Mouse (Mus musculus) Patski (cell line): ENCODE measurements at regions not wholly inside any gene's neighbourhood (a gene's known extent, or its start where the extent isn't known, plus 50 kb on each side); places are given as distances from the start of the nearest gene placed in this dataset.
"Not testable (repeated sequence)": the region's sequence is repeated elsewhere in the genome, so short reads cannot be mapped to it uniquely, and the experiment has no call there.

ENCODE experiments used
- ATAC-seq: fragments of 100-300 bp; one replicate; pipeline ENCODE4 v1.8.0; 2021
- CTCF ChIA-PET: fragments of 350-600 bp; sonication (Branson Sonifier 250); formaldehyde crosslinking; loops from one replicate; lab custom pipeline; 2022; ENCODE audit warnings: inconsistent platforms; lab: Charles Lee
- POLR2A ChIA-PET: fragments of 350-600 bp; sonication (Branson Sonifier 250); formaldehyde crosslinking; loops from one replicate; lab custom pipeline; 2022; ENCODE audit warnings: antibody characterized with exemption, inconsistent platforms; lab: Charles Lee
- DNase-seq: peaks from one replicate; pipeline ENCODE4 v3.0.0-alpha.2; 2011; ENCODE audit warnings: low read depth, low spot score
- H3K27me3 ChIP-seq: fragments of 371-371 bp; one replicate; pipeline ENCODE4 v1.5.1; 2021
- CTCF ChIP-seq: fragments of 100-300 bp; IDR thresholded peaks from one replicate; pipeline ENCODE4 v1.5.1; 2021
- in situ Hi-C: fragments of 300-500 bp; cut with MboI; formaldehyde crosslinking; loops from 3 replicates; pipeline ENCODE4 v1.11.1; 2018; ENCODE audit warnings: low pct_unique_long_range_greater_than_20kb, mixed read lengths

DNA sequence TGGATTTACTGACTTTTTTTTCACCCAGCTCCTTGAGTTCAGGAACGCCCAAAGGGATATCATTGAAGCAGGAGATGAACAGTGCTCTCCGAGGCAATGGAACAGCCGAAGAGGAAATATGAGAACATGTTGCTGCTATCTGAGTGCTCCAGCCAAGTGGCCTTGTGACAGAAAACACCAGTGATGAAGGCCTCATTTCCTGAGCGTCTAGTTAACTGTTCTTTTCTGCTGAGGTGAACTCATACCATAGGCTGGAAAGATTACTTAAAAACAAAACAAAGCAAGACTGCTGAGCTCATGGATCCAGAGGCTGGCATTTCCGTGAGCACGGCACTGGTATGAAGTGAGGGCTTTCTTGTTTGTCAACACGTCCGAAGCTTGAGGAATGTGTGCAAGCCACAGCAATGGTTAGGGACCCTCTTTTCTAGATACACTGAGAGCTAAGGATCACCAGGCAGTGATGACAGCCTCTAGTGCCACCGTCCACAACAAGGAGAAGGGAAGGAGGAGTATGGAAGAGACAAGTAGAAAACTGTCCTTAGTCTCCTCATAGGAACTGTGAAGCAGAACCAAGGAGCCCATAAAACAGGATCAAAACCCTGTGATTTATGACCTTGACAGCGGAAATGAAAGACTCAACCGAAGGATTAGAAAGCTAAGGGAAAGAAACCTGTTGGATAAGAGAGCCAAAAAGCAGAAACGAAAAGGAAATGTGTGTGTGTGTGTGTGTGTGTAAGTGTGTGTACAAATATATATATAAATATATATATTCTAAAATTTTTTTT is 200.4 kb downstream of the Fam43a start:
- CTCF ChIA-PET: interaction anchor here (1.1 to 3.4 kb wide), 4 partner anchors 22 to 73 kb away, joined by 3 to 13 read pairs (median 4); no protein-coding TSS in a partner anchor
- POLR2A ChIA-PET: interaction anchor here (0.6 to 1.6 kb wide), 8 partner anchors 12 to 200 kb away, joined by 3 to 6 read pairs (median 3); no protein-coding TSS in a partner anchor
- in situ Hi-C loops: no loop called here
- no peak for TF ChIP-seq CTCF
- no peak for DNase-seq
- no peaks in the 10 kb centered on the region for H3K27me3 ChIP-seq
- ATAC-seq: no peak

DNA sequence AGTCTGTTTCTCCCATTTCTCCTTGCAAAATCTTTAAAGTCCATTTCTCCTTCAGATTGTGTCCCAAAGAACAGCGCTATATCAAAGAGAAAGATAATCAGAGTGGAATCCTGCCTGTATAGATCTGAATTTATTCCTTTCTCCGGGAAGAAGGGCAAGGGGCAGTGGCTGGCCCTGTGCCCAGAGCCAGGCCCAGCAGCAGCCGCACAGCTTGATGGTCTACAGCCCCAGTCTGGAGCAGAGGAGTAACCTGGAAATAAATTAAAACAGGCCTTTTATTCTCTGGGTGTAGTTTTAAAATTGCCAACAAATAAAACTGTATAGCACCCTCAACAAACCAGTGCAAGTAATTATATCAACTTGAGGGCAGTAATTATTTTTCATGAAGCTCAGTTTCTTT is 204.5 kb downstream of the Fam43a start:
- TF ChIP-seq CTCF: no peak
- no peak for DNase-seq
- no peaks in the 10 kb centered on the region for H3K27me3 ChIP-seq
- ChIA-PET POLR2A (no interaction called here), CTCF (no interaction called here)
- no peak for ATAC-seq
- in situ Hi-C loops: no loop called here

DNA sequence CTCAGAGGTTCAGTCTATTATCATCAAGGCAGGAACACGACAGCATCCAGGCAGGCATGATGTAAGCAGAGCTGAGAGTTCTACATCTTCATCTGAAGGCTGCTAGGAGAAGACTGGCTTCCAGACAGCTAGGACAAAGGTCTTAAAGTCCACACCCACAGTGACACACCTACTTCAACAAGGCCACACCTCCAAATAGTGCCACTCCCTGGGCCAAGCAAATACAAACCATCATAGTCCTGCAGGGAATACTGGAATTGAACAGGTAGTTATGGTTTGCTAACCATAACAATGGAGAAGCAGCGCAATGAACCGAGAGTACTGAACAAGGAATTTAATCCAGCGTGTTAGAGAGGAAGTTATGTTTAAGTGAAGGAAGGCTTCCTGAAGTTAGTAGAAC is 206.7 kb downstream of the Fam43a start:
- DNase-seq, H3K27me3 ChIP-seq, in situ Hi-C loops, ATAC-seq, POLR2A ChIA-PET: not testable (repeated sequence)
- CTCF ChIA-PET: interaction anchor here (0.7 kb wide), 1 partner anchor 95 kb away, joined by 3 read pairs; no protein-coding TSS in a partner anchor

DNA sequence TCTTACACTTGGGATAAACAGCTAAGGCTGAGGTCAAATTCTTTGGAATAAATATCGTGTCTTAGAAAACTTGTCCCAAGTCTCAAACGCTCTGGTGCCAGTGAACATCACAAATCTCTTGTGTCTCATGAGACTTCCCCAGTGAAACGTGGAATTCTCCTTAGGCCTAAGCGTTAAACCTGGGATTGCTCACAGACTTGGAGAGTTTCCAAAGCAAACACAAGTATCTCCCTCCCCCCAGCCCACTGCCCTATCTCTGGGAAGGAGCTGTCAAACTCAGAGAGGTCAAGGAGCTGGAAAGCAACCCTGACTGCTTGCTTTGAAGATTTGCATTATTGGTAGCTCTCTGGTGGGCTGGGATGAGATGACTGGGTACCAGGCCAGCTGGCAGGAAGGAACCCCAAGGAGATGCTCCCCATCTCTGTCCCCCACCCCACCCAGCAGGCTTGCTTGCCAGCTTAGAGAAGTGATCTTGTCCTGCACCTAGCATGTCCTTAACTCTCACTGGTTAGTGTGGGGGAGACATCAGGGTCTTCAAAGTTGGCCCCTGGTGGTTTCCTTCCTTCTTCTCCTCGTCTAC is 219.1 kb downstream of the Fam43a start:
- H3K27me3 ChIP-seq: no peaks in the 10 kb centered on the region
- ChIA-PET POLR2A (no interaction called here), CTCF (interaction anchor here (1.1 kb wide), 1 partner anchor 13 kb away, joined by 4 read pairs; no protein-coding TSS in a partner anchor)
- ATAC-seq (no peak), DNase-seq (no peak)
- TF ChIP-seq CTCF: no peak
- in situ Hi-C loops: no loop called here

DNA sequence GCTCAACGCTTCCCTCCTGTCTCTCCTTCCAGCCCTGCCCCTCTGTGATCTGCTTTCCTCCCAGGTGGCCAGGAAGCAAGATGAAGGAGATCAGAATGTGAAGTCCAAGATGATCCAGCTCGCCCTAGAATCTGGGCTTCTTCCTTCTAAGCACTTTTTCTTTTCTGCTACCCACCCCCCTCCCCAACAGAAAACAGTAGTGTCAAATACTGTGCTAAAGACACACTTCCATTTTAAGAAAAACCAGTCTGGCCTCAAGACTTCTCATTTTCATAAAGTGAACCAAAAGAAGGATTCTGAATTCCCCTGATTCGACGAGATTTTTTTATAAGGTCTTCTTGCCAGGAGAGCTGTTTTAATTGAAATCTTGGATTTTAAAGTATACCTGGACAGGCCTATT is 219.8 kb downstream of the Fam43a start:
- in situ Hi-C loops: no loop called here
- TF ChIP-seq CTCF: no peak
- ATAC-seq (no peak), DNase-seq (no peak)
- POLR2A ChIA-PET: no interaction called here
- no peaks in the 10 kb centered on the region for H3K27me3 ChIP-seq
- CTCF ChIA-PET: interaction anchor here (1.1 kb wide), 1 partner anchor 14 kb away, joined by 4 read pairs; no protein-coding TSS in a partner anchor

DNA sequence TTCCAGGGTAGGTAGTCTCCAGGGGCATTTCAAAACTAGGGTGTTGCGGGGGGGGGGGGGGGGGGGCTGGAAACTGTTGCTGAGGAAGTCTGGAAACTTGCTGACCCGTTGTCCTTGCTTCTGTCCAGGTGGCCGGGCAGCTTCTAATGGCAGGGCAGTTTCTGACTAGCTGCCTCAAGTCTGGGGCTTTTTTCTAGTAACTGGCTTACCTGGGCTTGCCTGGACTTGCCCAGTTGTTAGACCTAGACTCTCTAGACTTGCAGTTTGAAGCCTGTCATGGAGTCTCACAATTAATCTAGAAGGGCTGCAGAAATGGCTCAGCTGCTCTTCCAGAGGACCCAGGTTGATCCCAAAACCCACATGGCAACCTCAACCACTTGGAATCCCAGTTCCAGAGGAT is 220.7 kb downstream of the Fam43a start:
- ChIA-PET POLR2A (interaction anchor here (0.5 to 0.6 kb wide), 2 partner anchors 78 to 220 kb away, joined by 4 read pairs; no protein-coding TSS in a partner anchor), CTCF (interaction anchor here (3.8 kb wide), 1 partner anchor 22 kb away, joined by 13 read pairs; no protein-coding TSS in a partner anchor)
- no peak for TF ChIP-seq CTCF
- ATAC-seq: no peak
- in situ Hi-C loops: no loop called here
- no peaks in the 10 kb centered on the region for H3K27me3 ChIP-seq
- DNase-seq: no peak

DNA sequence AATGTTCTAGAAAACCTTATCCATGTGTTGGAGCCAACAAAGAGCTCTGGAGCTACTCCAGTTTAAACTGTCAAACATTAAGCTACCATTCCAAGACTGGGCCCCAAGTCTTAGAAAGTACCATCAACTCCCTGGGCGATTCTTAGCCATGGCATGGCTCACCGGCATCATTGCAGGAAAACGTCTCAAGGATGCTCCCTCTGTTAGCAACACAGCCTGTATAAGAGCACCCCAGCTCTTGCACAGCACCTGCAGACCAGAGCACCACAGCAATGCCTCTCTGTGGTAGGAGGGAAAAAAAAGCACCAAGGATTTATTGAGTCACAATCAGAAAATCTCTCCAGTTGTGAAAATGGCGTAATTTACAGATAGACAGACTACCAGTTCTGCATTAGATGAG is 221.2 kb downstream of the Fam43a start:
- no peaks in the 10 kb centered on the region for H3K27me3 ChIP-seq
- no peak for TF ChIP-seq CTCF
- in situ Hi-C loops: no loop called here
- DNase-seq: no peak
- POLR2A ChIA-PET: interaction anchor here (0.5 to 0.6 kb wide), 2 partner anchors 79 to 221 kb away, joined by 4 read pairs; no protein-coding TSS in a partner anchor
- no peak for ATAC-seq
- CTCF ChIA-PET: interaction anchor here (3.8 kb wide), 1 partner anchor 22 kb away, joined by 13 read pairs; no protein-coding TSS in a partner anchor

DNA sequence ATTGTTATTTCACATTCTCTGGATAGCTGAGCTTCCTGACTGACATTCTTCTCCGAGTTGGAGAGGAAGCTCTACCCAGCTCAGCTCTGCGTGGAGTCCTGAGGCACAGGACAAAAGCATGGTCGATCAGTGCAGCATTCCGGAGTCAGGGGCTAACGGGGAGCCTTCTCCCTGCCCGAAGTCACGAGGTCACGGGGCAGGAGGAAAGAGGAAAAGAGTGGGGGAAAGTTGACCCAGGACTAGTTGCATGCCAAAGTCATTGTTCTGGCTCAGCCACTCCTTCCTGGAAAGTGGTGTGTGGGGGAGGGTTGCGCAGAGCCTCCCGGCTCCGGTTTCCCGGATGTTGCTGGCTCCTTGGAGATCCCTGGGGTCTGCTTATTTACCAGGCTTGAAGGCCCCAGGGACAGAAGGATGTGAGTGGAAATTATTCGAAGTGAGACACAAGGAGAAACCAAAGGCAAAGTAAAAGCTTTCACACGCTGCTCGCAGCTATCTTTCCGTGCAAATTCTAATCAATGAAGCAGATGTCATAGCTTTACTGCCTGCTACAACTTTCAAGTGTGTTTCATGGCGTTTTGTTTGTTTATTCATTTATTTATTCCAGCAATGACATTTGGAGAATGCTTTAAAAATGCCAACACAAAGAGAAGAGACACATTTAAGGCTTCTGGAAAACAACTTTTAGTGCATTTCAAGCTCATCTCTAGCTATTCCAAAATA is 221.8 kb downstream of the Fam43a start:
- in situ Hi-C loops: no loop called here
- no peak for ATAC-seq
- H3K27me3 ChIP-seq: no peaks in the 10 kb centered on the region
- POLR2A ChIA-PET: interaction anchor here (0.6 kb wide), 1 partner anchor 225 kb away, joined by 6 read pairs; no protein-coding TSS in a partner anchor
- DNase-seq: no peak
- TF ChIP-seq CTCF: no peak
- CTCF ChIA-PET: interaction anchor here (1.0 to 3.8 kb wide), 2 partner anchors 9 to 23 kb away, joined by 3 to 13 read pairs; no protein-coding TSS in a partner anchor

DNA sequence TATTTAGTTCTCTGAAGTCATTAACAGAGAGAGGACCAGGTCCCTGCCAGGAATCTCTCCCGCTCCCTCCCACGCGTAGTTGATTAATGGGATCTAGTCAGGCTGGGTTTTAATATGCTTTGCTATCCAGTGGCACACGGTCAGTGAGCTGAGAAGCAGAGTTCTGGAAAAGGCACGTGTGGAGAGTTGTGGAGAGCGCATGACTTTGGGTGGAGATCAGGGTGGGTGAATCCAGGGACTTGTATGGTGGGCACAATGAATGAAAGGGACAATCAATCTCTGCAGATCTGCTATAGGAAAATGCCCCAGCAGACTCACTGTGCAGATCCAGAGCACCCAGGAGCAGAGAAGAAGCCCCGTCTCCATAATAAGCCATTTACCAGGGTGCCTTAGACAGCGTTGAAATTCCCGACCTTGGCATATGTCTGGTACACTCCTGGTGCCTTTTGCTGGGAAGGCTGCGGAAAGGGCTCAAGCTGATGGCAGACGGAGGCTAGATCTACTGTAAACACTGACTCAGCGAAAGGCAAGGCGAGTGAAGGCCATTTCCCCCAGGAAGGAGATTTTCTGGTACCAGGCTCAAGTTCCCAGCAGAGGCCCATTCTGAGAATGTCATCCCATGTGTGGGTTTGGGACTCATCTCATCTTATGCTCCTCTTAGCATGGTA is 222.5 kb downstream of the Fam43a start:
- in situ Hi-C loops: no loop called here
- ChIA-PET POLR2A (interaction anchor here (0.6 kb wide), 1 partner anchor 226 kb away, joined by 6 read pairs; no protein-coding TSS in a partner anchor), CTCF (interaction anchor here (1.0 to 3.8 kb wide), 2 partner anchors 10 to 24 kb away, joined by 3 to 13 read pairs; no protein-coding TSS in a partner anchor)
- ATAC-seq (no peak), DNase-seq (no peak)
- no peaks in the 10 kb centered on the region for H3K27me3 ChIP-seq
- no peak for TF ChIP-seq CTCF

DNA sequence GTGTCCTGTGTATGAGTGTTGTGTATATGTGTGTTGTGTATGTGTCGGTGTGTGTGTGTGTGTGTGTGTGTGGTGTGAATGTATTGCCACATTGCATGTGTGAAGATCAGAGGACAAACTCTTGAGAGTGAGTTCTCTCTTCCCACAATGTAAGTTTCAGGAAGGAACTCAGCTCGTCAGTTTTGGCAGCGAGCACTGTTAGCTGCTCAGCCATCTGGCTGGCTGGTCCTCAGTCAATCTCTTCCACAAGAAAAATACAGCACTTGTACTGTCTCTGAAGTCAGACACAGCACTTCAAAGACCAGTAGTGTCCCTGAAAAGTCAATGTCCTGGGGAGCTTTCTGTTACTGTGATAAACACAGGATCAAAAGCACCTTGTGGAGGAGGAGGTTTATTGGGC is 226.6 kb downstream of the Fam43a start:
- ATAC-seq (no peak), DNase-seq (no peak)
- POLR2A ChIA-PET: no interaction called here
- no peak for TF ChIP-seq CTCF
- in situ Hi-C loops: no loop called here
- CTCF ChIA-PET: no interaction called here
- H3K27me3 ChIP-seq: no peaks in the 10 kb centered on the region
